Mouse (Mus musculus) gastrocnemius, adult 2 months (tissue): Measurements from ENCODE around the gene Pitpnm3. TPM values are rescaled to one million over a fixed set of nuclear protein-coding genes. Genes with fewer than 3 reads are reported as not detected.

Experiments used
- DNase-seq: peaks from one replicate; pipeline ENCODE4 v3.0.0; 2022
- H3K27ac ChIP-seq: fragments of 200-600 bp; 2 replicates; pipeline ENCODE4 v1.8.1; 2022; ENCODE audit warnings: mild to moderate bottlenecking
- H3K4me3 ChIP-seq: fragments of 200-600 bp; 2 replicates; pipeline ENCODE4 v1.8.1; 2022; ENCODE audit warnings: mild to moderate bottlenecking, moderate library complexity
- CTCF ChIP-seq: fragments of 200-600 bp; IDR thresholded peaks from 2 replicates; pipeline ENCODE4 v1.8.1; 2022; ENCODE audit warnings: antibody characterized with exemption, mild to moderate bottlenecking, moderate library complexity
- intact Hi-C: fragments of 180-260 bp; cut with DNase I; formaldehyde crosslinking; loops from one replicate; pipeline ENCODE4 v1.15.1; 2025
- total RNA-seq, 2 experiments: library from RNA; stranded (reverse); gene quantifications; 2 replicates each; pipeline ENCODE4 v1.2.3; 2021

Gene Pitpnm3
- total RNA-seq, 2 experiments from 2014 or later = 1.7 to 2.2 TPM

DNA sequence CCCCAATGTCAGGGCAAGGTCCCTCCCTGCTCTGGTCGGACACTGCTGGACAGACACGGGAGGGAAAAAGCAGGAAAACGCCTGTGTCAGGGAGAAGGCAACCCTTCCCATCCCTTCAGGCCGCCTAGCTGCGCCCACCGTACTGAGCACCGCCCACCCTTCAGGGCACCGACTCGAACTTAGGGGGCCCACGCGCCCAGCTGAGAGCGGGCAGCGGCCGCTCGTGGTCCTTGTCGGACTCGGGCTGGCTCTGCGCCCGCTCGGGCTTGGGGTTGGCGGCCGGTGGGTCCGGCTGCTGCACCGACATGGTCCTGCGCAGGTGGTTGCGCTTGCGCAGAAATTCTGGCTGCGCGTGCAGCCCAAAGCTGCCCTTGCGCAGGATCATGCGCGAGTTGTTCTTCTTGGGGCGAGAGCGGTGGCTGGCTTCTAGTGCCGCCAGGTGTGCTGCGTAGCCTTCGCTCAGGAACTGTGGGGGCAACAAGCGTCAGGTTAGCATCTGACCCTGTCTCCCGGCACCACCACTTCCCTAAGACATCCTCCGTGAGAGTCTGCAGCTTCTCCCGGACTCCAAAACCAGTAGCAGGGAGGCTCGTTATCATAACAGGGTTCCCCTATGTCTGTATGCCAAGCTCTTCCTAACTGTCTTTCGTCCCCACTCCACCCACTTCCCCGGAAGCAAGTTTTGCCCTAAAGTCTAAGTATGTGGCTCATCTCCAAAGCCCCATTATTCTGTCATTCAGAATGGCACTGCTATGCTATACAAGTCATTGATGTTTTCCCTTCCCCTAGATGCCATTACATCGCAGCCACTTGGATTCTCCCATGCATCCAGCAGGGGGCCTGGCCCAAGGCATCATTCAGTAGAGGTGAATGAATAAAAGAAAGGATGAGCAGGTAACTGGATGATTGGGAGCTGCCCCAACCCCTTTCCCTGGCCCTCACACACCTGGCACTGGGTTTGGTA lies 84.4 kb downstream of the Pitpnm3 start:
- peak; percentile 53 for DNase-seq
- Histone ChIP-seq H3K4me3 (peak overlapping the region; percentile 68), H3K27ac (no peak overlapping the region)
- TF ChIP-seq CTCF = peak; percentile 36; the same call in 1 of the 2 replicates
- intact Hi-C loops = loop anchor here (5.0 kb wide), 1 partner anchor 156 kb away; the partner anchor contains the start of genes 4933427D14Rik, Gm43951 and Txndc17

DNA sequence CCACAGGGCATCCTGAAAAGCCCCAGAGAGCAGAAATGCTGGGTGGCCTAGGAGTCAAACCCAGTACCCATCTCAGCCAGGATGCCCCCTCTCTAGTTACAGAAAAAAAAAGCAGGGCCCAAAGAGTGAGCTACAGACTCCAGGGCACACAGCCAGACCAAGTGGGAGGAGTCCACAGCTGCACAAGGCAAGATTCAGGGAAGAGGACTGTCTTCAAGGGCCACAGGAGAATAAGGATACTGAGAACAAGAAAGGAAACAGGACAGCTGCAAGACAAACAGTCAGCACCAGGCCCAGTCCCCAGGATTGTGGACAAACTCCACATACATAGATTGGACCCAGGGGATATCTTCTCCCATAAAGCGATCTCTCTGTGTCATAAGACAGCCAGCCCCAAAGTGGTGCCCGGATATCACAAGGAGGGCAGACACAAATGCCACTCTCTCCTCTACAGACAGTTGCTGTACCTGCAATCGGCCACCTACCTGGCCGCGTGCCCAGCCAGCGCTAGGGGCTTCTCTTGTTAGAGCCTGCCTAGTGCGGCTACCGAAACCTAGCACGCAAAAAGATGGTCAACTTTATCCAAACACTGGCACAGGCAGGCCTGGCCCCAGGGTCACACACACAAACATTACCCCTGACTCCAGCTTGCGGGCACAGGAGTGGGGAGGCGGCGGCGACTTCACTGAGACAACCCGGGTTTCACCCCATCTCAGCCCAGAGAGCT lies 85.2 kb downstream of the Pitpnm3 start:
- H3K27ac ChIP-seq = no peak overlapping the region
- DNase-seq = peak; percentile 51
- peak overlapping the region; percentile 68 for H3K4me3 ChIP-seq
- no peak for TF ChIP-seq CTCF
- intact Hi-C loops = loop anchor here (5.0 kb wide), 1 partner anchor 157 kb away; the partner anchor contains the start of genes 4933427D14Rik, Gm43951 and Txndc17

DNA sequence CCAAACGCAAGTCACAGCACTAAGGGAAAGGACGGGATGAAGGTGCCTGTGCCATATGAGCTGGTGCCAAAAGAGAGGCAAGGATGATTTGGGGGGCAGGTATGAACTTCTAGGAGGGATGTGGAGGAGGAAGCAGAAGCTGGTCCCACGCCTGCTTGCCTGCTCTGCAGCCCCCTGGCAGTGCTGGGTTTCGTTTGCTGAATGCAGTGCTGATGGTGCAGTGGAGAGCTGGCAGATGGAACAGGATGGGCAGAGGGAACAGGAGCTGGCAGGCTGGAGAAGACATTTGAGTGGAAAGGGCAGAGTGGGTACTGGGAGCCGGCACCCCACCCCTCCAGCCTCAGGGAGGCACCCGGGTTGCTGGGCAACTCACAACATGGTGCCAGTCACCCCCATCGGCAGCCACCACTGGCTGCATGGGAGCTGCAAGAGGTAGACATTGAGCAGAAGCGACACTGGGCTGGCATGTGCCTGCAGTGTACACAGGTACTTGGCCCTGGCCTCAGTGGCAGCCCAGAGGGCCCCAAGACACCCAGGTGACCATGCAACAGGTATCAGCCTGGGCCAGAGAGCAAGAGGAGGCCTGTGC lies 86.3 kb downstream of the Pitpnm3 start:
- Histone ChIP-seq H3K4me3 (no peak overlapping the region), H3K27ac (no peak overlapping the region)
- no peak for TF ChIP-seq CTCF
- no peak for DNase-seq
- intact Hi-C loops = no loop called here

DNA sequence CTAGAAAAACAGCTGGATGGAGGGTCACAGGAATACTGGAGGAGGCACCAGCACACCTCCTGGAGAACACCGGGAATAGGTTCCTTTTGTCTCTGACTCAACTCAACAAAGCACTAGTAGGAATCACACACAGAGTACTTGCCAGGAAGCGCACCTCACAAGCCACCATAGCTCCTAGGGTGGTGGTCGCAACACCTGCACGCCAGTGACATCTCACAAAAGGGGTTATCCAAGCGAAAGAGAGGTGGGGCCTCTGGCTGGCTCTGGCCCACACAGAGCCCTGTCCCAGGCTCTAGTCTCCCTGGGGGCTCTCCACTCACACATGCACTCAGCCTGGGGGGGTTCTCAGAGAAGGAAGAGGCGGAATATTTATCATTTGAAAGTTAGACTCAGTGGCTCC lies 86.8 kb downstream of the Pitpnm3 start:
- intact Hi-C loops = no loop called here
- Histone ChIP-seq H3K4me3 (no peak overlapping the region), H3K27ac (no peak overlapping the region)
- TF ChIP-seq CTCF = no peak
- DNase-seq = no peak

DNA sequence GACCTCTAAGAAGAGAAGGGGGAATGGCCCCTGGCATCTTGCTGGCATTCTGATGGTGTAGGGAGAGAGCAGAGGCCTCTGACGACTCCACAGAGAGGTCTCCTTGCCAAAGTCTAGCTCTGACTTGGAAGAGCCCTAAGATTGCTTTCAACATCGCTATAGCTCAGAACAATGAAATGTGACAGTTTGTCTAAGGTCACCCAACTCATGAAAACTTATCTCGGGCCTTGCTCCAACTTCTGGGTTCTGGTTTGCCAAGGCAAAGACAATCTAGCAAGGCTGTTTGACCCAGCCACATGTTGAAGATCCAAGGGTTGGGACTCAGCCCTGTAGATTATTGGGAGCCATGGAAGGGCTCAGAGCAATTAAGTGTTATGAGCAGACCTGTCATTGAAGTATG lies 91.3 kb downstream of the Pitpnm3 start:
- intact Hi-C loops = no loop called here
- Histone ChIP-seq H3K4me3 (no peak overlapping the region), H3K27ac (no peak overlapping the region)
- no peak for DNase-seq
- no peak for TF ChIP-seq CTCF

DNA sequence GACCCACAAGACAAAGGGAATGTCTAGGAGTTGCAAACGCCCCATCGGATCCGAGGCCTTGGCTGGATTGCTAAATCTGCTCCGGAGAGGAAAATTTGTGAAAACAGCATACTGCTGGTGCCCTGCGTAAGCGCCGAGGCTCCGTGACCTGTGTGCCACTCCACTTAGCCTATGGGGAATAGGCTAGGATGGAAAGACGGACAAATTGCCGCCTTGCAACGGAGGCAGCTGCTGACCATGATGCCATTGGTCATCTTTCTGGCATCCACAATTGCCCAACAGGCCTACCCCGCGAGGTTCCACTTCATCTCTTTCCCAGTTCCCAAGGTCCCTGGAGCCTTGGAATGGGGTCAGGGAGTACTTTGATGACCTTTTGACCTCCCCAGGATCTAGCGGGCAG lies 92.9 kb downstream of the Pitpnm3 start:
- TF ChIP-seq CTCF = no peak
- no peak for DNase-seq
- peak overlapping the region; percentile 72 for H3K4me3 ChIP-seq
- no peak overlapping the region for H3K27ac ChIP-seq
- intact Hi-C loops = no loop called here

DNA sequence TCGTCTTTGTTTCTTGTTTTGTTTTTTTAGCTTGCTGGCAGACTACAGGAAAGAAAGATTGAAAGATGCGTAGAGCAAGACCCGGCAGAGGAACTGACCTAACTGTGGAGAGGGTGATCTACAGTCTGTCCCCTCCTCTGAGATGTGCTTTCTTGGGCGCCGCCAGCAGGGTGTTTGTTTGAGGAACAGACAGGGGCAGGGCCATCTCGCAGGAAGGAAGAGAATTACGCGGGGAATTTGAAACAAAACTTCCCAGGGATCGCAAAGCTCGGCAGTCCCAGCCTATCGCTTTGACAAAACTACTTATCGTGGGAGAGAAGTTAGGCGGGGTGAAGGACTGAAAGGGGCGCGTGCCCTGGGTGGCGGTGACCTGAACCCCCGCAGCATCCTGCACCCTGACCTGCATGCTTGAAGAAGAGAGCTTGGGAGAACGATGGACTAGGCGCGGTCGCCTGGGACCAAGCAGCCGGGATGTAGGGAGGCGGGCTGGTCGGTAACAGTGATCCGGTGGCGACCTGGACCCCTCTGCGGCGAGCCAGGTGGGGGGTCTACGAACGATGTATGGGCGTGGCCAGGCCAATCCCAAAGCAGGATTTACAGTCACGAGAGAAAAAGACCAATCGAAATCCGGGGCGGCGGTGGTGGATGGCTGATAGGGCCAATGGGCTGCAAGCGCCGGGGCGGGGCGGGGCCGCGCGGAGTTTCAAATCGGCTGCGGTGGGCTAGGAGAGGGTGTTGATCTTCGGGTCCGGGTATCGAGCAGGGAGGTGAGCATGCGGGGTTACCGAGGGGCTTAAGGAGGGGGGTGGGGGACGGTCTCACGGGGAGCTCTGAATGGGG lies 93.6 kb downstream of the Pitpnm3 start, which contains the start of gene Pimreg:
Gene Pimreg (plus strand): TSS at position 265 of the 840 bp plus-strand sequence.
- peak; percentile 84 for DNase-seq
- Histone ChIP-seq H3K4me3 (peak within 1 kb of the TSS; percentile 72), H3K27ac (peak within 1 kb of the TSS; percentile 1; the same call in 1 of the 2 replicates)
- intact Hi-C loops = no loop called here
- TF ChIP-seq CTCF = peak; percentile 26

DNA sequence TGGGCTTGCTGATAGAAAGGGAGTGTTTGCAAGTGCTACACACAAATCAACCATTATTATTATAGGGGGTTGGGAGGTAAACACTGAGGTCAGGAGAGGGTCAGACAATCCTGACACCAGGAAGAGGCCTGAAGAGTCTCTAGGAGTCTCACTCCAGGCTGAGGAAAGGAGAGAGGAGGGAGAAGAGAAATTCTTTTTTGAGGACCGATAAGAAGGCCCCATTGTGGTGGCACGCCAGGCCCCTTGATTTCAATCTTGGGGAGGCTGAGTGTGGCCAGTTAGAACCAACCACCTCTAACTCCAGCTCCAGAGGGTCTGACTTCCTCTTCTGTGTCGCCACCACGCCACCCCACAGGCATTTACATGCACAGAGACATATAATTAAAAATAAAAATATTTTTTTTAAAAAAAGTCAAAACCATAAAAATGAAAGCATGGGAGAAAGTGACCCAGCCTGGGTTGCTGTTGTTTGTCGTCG lies 94.2 kb downstream of the Pitpnm3 start:
- intact Hi-C loops = no loop called here
- Histone ChIP-seq H3K4me3 (peak overlapping the region; percentile 72), H3K27ac (peak overlapping the region; percentile 1; the same call in 1 of the 2 replicates)
- no peak for DNase-seq
- TF ChIP-seq CTCF = no peak

DNA sequence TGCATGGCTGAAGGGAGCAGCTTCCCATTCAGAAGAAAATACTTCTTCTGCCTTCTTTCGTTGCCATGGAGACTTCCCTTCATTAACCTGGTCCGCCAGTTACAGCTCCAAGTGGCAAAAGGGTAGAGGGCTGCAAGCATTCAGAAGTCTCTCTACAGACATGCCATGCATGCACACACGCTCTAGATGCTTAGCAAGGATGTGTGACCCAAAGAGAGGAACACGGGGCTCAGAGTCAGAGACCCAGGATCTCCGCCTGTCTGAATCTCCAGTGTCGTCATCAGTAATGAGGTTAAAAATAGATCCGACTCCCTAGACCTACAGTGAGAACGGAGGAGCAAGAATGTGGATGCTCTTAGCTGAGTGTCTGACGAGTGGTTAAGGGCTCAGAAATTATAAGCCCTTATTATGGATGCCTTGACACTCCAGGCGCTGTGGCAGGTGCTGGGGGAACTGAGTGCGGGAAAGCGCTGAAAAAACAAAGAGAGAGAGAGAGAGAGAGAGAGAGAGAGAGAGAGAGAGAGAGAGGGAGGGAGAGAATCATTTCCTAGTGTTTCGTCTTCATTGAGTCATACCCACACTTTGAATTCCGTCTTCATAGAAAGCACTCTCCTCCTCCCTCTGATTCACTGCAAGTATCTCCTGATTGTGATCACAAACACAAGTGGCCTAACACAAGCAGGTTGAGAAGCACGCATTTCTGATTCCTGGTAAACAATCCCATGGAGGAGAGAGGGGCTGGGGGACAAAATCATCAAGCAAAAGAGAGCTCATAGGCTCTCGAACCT lies 95.8 kb downstream of the Pitpnm3 start:
- no peak overlapping the region for H3K27ac ChIP-seq
- no peak for DNase-seq
- intact Hi-C loops = loop anchor here (5.0 kb wide), 1 partner anchor 702 kb away; no protein-coding TSS in a partner anchor
- TF ChIP-seq CTCF = no peak
- no peak overlapping the region for H3K4me3 ChIP-seq

DNA sequence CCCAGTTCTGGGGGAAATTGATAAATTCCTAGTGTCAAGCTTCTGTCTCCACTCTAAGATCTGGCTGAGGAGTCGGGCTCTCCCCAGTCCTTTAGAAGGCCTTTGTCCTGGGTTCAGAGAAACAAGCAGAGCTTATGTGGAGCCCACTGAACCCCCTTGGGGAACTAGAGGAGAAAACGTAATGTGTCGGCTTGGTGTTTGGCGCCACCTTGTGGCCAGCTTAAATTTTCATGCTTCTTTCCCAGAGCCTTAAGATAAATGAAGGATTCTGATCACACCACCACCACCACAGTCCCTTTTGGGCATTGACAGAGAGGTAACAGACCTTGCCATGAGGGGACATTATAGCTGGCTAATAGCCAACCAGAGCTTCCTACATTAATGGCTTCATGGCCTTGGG lies 97.6 kb downstream of the Pitpnm3 start:
- H3K4me3 ChIP-seq = no peak overlapping the region
- intact Hi-C loops = loop anchor here (5.0 kb wide), 1 partner anchor 701 kb away; no protein-coding TSS in a partner anchor
- TF ChIP-seq CTCF = peak; percentile 89
- peak; percentile 69 for DNase-seq
- no peak overlapping the region for H3K27ac ChIP-seq

DNA sequence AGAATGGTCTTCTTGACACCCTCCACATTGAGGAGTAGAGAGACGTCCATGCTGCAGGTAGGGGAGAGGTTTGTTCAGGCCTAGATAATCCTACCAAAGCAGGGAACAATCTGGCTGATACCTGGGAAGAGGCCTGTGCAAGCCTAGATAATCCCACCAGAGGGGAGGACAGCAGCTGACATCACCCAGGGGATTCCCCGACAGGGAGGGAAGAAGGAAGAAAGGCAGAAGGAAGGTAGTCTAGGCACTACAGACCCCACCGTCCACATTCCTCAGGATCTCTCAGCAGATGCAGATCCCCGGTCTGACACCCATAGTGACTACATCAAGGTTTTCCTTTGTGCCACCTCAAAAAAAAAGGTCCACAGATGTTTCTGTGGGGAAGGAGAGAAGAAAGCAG lies 98.2 kb downstream of the Pitpnm3 start, which contains the start of gene Aipl1:
Gene Aipl1 (minus strand): TSS at position 101 of the 400 bp plus-strand sequence.
- DNase-seq = no peak
- no peak for TF ChIP-seq CTCF
- intact Hi-C loops = loop anchor here (5.0 kb wide), 1 partner anchor 700 kb away; no protein-coding TSS in a partner anchor
- no peak within 1 kb of the TSS for H3K4me3 ChIP-seq
- no peak within 1 kb of the TSS for H3K27ac ChIP-seq
